Mouse (Mus musculus) CH12.LX (cell line): Measurements from ENCODE around the gene Kcnj15. TPM values are rescaled to one million over a fixed set of nuclear protein-coding genes. Genes with fewer than 3 reads are reported as not detected.

Experiments
- DNase-seq: peaks from one replicate; pipeline ENCODE4 v3.0.0-alpha.2; 2013; ENCODE audit errors: extremely low read depth
- H3K27ac ChIP-seq: 2 replicates; pipeline ENCODE4 v1.5.1; 2012; ENCODE audit warnings: low read depth, mild to moderate bottlenecking, control low read depth, moderate library complexity; ENCODE audit not compliant: insufficient read depth
- H3K27me3 ChIP-seq: replicated peaks from 2 replicates; pipeline ENCODE3; 2012; ENCODE audit warnings: inconsistent platforms
- H3K36me3 ChIP-seq, 2 experiments: replicated peaks in 1 of 2; 2 replicates each; pipeline versions ENCODE3 to v1.6.1; 2012; ENCODE audit warnings: inconsistent platforms in 1 of 2, low read length in 1 of 2, mild to moderate bottlenecking in 1 of 2, mixed read lengths in 1 of 2, moderate library complexity in 1 of 2; ENCODE audit not compliant: control insufficient read depth in 1 of 2, insufficient read depth in 1 of 2
- H3K4me1 ChIP-seq, 2 experiments: 2 replicates each; pipeline ENCODE4 v1.6.1; 2012; ENCODE audit warnings: inconsistent platforms in 1 of 2, moderate library complexity in 1 of 2; ENCODE audit not compliant: insufficient read depth in 2 of 2, control insufficient read depth in 1 of 2
- H3K4me2 ChIP-seq: 2 replicates; pipeline ENCODE4 v1.6.1; 2012; ENCODE audit warnings: low read depth, mild to moderate bottlenecking, control low read depth; ENCODE audit not compliant: poor library complexity, insufficient read depth, severe bottlenecking
- H3K4me3 ChIP-seq, 3 experiments: fragments of 150-350 bp in 1 of 3; sonication (generic) in 1 of 3; replicated peaks in 1 of 3; 2 replicates each; pipeline versions ENCODE3 to v1.5.1; 2011 to 2012; ENCODE audit warnings: low read depth in 2 of 3, low read length in 2 of 3, mild to moderate bottlenecking in 2 of 3, moderate library complexity in 2 of 3, control low read depth in 1 of 3, improper control_type of control experiment in 1 of 3, inconsistent platforms in 1 of 3, mixed read lengths in 1 of 3; ENCODE audit not compliant: poor library complexity in 1 of 3
- H3K79me2 ChIP-seq: replicated peaks from 2 replicates; pipeline ENCODE4 v1.6.1; 2012; ENCODE audit warnings: mild to moderate bottlenecking, moderate library complexity; ENCODE audit not compliant: control insufficient read depth, poor library complexity, insufficient read depth, severe bottlenecking; ENCODE audit errors: extremely low read depth
- H3K9ac ChIP-seq: 2 replicates; pipeline ENCODE4 v1.6.1; 2012; ENCODE audit warnings: low read depth, mild to moderate bottlenecking, control low read depth, moderate library complexity; ENCODE audit not compliant: insufficient read depth
- H3K9me3 ChIP-seq: replicated peaks from 2 replicates; pipeline ENCODE3; 2012; ENCODE audit warnings: low read length, inconsistent platforms, mixed read lengths
- CHD1 ChIP-seq: IDR thresholded peaks from 2 replicates; pipeline ENCODE4 v1.6.1; 2012; ENCODE audit warnings: low read depth, low read length, improper control_type of control experiment, inconsistent platforms
- CHD2 ChIP-seq: IDR thresholded peaks from 2 replicates; pipeline ENCODE4 v1.6.1; 2011; ENCODE audit warnings: low read length, improper control_type of control experiment
- ELF1 ChIP-seq: IDR thresholded peaks from 2 replicates; pipeline ENCODE4 v1.6.1; 2014; ENCODE audit warnings: low read depth, mild to moderate bottlenecking, inconsistent platforms, low read length, improper control_type of control experiment
- EP300 ChIP-seq: IDR thresholded peaks from 2 replicates; pipeline ENCODE4 v1.6.1; 2011; ENCODE audit warnings: low read length, improper control_type of control experiment
- GABPA ChIP-seq: IDR thresholded peaks from 2 replicates; pipeline ENCODE4 v1.6.1; 2012; ENCODE audit warnings: low read depth, low read length, improper control_type of control experiment, inconsistent platforms; ENCODE audit not compliant: insufficient replicate concordance
- HCFC1 ChIP-seq: IDR thresholded peaks from 2 replicates; pipeline ENCODE4 v1.6.1; 2012; ENCODE audit warnings: low read depth, mild to moderate bottlenecking, inconsistent platforms, low read length, improper control_type of control experiment
- IRF4 ChIP-seq: IDR thresholded peaks from 2 replicates; pipeline ENCODE4 v1.6.1; 2014; ENCODE audit warnings: low read depth, mild to moderate bottlenecking, inconsistent platforms, low read length, improper control_type of control experiment
- JUND ChIP-seq: conservative IDR thresholded peaks from 2 replicates; pipeline ENCODE4 v1.6.1; 2011; ENCODE audit warnings: low read depth, low read length, improper control_type of control experiment
- MAFK ChIP-seq: IDR thresholded peaks from 2 replicates; pipeline ENCODE4 v1.6.1; 2011; ENCODE audit warnings: low read length, improper control_type of control experiment; ENCODE audit not compliant: insufficient replicate concordance
- MAZ ChIP-seq: IDR thresholded peaks from 2 replicates; pipeline ENCODE4 v1.6.1; 2012; ENCODE audit warnings: low read depth, mild to moderate bottlenecking, inconsistent platforms, low read length, improper control_type of control experiment, moderate library complexity
- MYC ChIP-seq: IDR thresholded peaks from 2 replicates; pipeline ENCODE4 v1.6.1; 2011; ENCODE audit warnings: low read depth, mild to moderate bottlenecking, improper control_type of control experiment, low read length
- NELFE ChIP-seq: IDR thresholded peaks from 2 replicates; pipeline ENCODE4 v1.6.1; 2011; ENCODE audit warnings: low read depth, low read length, improper control_type of control experiment
- NRF1 ChIP-seq: IDR thresholded peaks from 2 replicates; pipeline ENCODE4 v1.6.1; 2014; ENCODE audit warnings: low read depth, mild to moderate bottlenecking, inconsistent platforms, low read length, improper control_type of control experiment, moderate library complexity
- PAX5 ChIP-seq: IDR thresholded peaks from 2 replicates; pipeline ENCODE4 v1.6.1; 2012; ENCODE audit warnings: low read length, inconsistent platforms, mixed read lengths
- POLR2A ChIP-seq: IDR thresholded peaks from 2 replicates; pipeline ENCODE4 v1.6.1; 2011; ENCODE audit warnings: low read depth, mild to moderate bottlenecking, improper control_type of control experiment, low read length
- POLR2AphosphoS2 ChIP-seq: IDR thresholded peaks from 2 replicates; pipeline ENCODE4 v1.6.1; 2011; ENCODE audit warnings: low read depth, low read length, improper control_type of control experiment
- RCOR1 ChIP-seq: conservative IDR thresholded peaks from 2 replicates; pipeline ENCODE4 v1.6.1; 2012; ENCODE audit warnings: low read depth, mild to moderate bottlenecking, inconsistent platforms, low read length, improper control_type of control experiment
- SIN3A ChIP-seq: IDR thresholded peaks from 2 replicates; pipeline ENCODE4 v1.6.1; 2012; ENCODE audit warnings: low read length, improper control_type of control experiment, inconsistent platforms
- TBP ChIP-seq: conservative IDR thresholded peaks from 2 replicates; pipeline ENCODE4 v1.6.1; 2011; ENCODE audit warnings: low read depth, low read length, improper control_type of control experiment
- TCF12 ChIP-seq: IDR thresholded peaks from 2 replicates; pipeline ENCODE4 v1.6.1; 2014; ENCODE audit warnings: low read depth, mild to moderate bottlenecking, inconsistent platforms, low read length, improper control_type of control experiment
- ZC3H11A ChIP-seq: IDR thresholded peaks from 2 replicates; pipeline ENCODE4 v1.6.1; 2012; ENCODE audit warnings: low read depth, mild to moderate bottlenecking, inconsistent platforms, low read length, improper control_type of control experiment
- ZKSCAN1 ChIP-seq: IDR thresholded peaks from 2 replicates; pipeline ENCODE4 v1.6.1; 2012; ENCODE audit warnings: low read depth, inconsistent platforms, low read length, improper control_type of control experiment, borderline replicate concordance
- ZMIZ1 ChIP-seq: IDR thresholded peaks from 2 replicates; pipeline ENCODE4 v1.6.1; 2012; ENCODE audit warnings: low read depth, mild to moderate bottlenecking, inconsistent platforms, low read length, improper control_type of control experiment
- ZNF384 ChIP-seq: IDR thresholded peaks from 2 replicates; pipeline ENCODE4 v1.6.1; 2012; ENCODE audit warnings: low read depth, low read length, improper control_type of control experiment, inconsistent platforms
- dilution Hi-C: fragments of 300-500 bp; cut with MboI; formaldehyde crosslinking; loops from 2 replicates; pipeline ENCODE4 v1.14.3; 2020; ENCODE audit warnings: low sequenced_read_pairs; ENCODE audit not compliant: extremely low pct_unique_long_range_greater_than_20kb, extremely low pct_ligation_motif_present
- in situ Hi-C: fragments of 300-500 bp; cut with MboI; formaldehyde crosslinking; loops from 3 replicates; pipeline ENCODE4 v1.14.3; 2019; ENCODE audit warnings: low sequenced_read_pairs, low pct_ligation_motif_present, low pct_unique_long_range_greater_than_20kb, mixed read lengths
- polyA plus RNA-seq: library from polyadenylated mRNA; unstranded; fragments of >175 nt; gene quantifications from 2 replicates; pipeline ENCODE4 v1.2.1, GENCODE M21; 2012; ENCODE audit warnings: low read depth; ENCODE audit not compliant: insufficient read length
- total RNA-seq, 2 experiments: library from RNA; depleted of rRNA; stranded (reverse); fragments of 300-350 nt in 1 of 2; fragments of >200 nt in 1 of 2; gene quantifications; 2 replicates each; pipeline ENCODE4 v1.2.3; 2012 to 2014

Gene Kcnj15
- total and polyA plus RNA-seq, 3 experiments, result 0.37 to 1.1 (median 0.51) TPM

DNA sequence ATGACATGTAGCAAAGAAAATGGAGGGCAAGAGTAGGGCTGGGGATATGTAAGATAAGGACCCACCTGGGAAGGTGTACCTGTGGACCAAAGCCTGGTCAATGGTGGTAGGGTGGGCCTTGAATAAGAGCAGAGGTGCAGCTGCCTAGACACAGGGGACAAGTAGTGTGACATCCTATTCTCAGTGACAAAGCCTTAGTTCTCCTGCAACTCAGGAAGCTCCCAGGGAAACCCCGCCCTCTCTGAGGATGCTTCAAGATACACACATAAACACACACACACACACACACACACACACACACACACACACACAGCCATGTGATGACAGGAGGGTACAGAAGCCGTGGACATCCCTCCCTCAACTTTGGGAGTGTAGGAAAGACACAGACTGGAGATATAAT, 710 bp upstream of the Kcnj15 start:
- no peak for DNase-seq
- dilution Hi-C loops, result no loop called here
- no peaks in the 10 kb centered on the region for H3K79me2 ChIP-seq
- H3K27ac ChIP-seq, result no peak overlapping the region
- H3K9me3 ChIP-seq, result peaks cover 3% of the 10 kb centered on the region
- H3K36me3 ChIP-seq, result no peaks in the 10 kb centered on the region
- no peak overlapping the region for H3K4me3 ChIP-seq
- peaks cover 5% of the 10 kb centered on the region for H3K27me3 ChIP-seq
- in situ Hi-C loops, result no loop called here
- no peak overlapping the region for H3K9ac ChIP-seq
- TF ChIP-seq SIN3A, result no peak
- TF ChIP-seq NRF1, result no peak
- TF ChIP-seq RCOR1, result no peak
- TF ChIP-seq ELF1, result no peak
- H3K4me2 ChIP-seq, result no peak overlapping the region
- no peaks in the 10 kb centered on the region for H3K4me1 ChIP-seq

DNA sequence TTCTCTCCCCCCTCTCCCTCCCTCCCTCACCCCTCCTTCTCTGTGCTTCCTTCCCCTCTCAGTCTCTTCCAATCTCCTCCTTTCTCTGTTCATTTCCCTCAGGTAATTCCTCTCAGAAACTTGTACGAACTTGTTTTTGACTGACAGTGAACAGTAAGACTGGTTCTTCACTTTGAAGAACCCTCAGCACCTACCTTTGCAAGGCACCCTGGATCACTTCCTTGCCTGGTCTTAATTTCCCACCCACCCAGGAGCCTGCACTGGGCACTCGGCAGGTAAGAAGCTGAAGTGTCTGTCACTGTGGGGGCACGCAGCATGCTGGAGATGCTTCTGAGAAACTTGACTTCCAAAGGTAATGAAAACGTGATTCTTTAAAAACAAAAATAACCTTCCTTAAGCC, 742 bp downstream of the Kcnj15 start:
- H3K4me1 ChIP-seq, result peaks cover 4 to 8% of the 10 kb centered on the region in 2 experiments; a peak in 3 of 4 replicates
- H3K9me3 ChIP-seq, result peaks cover 3% of the 10 kb centered on the region
- H3K4me3 ChIP-seq, result no peak overlapping the region
- no peaks in the 10 kb centered on the region for H3K79me2 ChIP-seq
- no peak for DNase-seq
- no peak overlapping the region for H3K27ac ChIP-seq
- no peak overlapping the region for H3K9ac ChIP-seq
- H3K27me3 ChIP-seq, result peaks cover 5% of the 10 kb centered on the region
- no peaks in the 10 kb centered on the region for H3K36me3 ChIP-seq
- in situ Hi-C loops, result no loop called here
- H3K4me2 ChIP-seq, result no peak overlapping the region
- TF ChIP-seq TCF12 (no peak), POLR2AphosphoS2 (no peak), TBP (no peak), ZNF384 (no peak), JUND (no peak), SIN3A (no peak), ZC3H11A (no peak)
- dilution Hi-C loops, result no loop called here

DNA sequence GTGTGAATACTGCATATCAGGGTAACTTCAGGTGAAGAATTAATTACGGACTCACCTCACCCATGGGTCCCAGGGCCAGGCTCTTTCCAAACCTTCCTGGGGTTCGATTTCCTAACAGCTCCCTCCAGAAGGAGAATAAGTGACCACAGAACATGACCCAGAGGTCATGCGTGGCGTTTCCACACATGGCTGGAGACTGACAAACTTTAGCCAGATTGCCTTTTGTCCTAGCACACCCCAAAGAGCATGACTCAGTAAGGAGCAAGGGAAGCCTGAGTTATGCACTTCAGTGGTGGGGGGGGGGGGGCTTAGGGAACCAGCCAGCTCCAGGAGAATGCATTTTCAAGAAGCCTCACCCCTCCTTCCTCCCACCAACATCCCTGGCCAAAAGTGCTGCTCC, 2.1 kb downstream of the Kcnj15 start:
- H3K4me3 ChIP-seq, result no peak overlapping the region
- H3K9ac ChIP-seq, result no peak overlapping the region
- no peaks in the 10 kb centered on the region for H3K9me3 ChIP-seq
- peaks cover 4 to 10% of the 10 kb centered on the region in 2 experiments; a peak in 3 of 4 replicates for H3K4me1 ChIP-seq
- no peaks in the 10 kb centered on the region for H3K36me3 ChIP-seq
- H3K27me3 ChIP-seq, result peaks cover 5% of the 10 kb centered on the region
- in situ Hi-C loops, result no loop called here
- dilution Hi-C loops, result no loop called here
- H3K27ac ChIP-seq, result no peak overlapping the region
- no peaks in the 10 kb centered on the region for H3K79me2 ChIP-seq
- no peak overlapping the region for H3K4me2 ChIP-seq
- TF ChIP-seq EP300, result no peak
- TF ChIP-seq ZMIZ1, result no peak
- no peak for TF ChIP-seq CHD1
- TF ChIP-seq NRF1, result no peak
- no peak for TF ChIP-seq JUND
- no peak for TF ChIP-seq POLR2A
- TF ChIP-seq GABPA, result no peak
- no peak for TF ChIP-seq MAZ
- no peak for TF ChIP-seq CHD2
- no peak for TF ChIP-seq IRF4
- no peak for TF ChIP-seq ZKSCAN1
- TF ChIP-seq ZC3H11A, result no peak
- TF ChIP-seq NELFE, result no peak
- TF ChIP-seq MYC, result no peak
- TF ChIP-seq ELF1, result no peak
- no peak for TF ChIP-seq POLR2AphosphoS2
- no peak for TF ChIP-seq HCFC1
- no peak for TF ChIP-seq MAFK
- no peak for TF ChIP-seq PAX5
- TF ChIP-seq ZNF384, result no peak
- no peak for DNase-seq
